Mouse (Mus musculus) lung, postnatal 0 days (tissue): ENCODE data around the gene Magix.

ENCODE experiments used
- CTCF ChIP-seq: IDR thresholded peaks from 2 replicates; pipeline ENCODE4 v1.5.1; 2016; ENCODE audit warnings: antibody characterized with exemption, mild to moderate bottlenecking
- EP300 ChIP-seq: IDR thresholded peaks from 2 replicates; pipeline ENCODE4 v1.6.1; 2016; ENCODE audit warnings: antibody characterized with exemption, mild to moderate bottlenecking, control low read depth

DNA sequence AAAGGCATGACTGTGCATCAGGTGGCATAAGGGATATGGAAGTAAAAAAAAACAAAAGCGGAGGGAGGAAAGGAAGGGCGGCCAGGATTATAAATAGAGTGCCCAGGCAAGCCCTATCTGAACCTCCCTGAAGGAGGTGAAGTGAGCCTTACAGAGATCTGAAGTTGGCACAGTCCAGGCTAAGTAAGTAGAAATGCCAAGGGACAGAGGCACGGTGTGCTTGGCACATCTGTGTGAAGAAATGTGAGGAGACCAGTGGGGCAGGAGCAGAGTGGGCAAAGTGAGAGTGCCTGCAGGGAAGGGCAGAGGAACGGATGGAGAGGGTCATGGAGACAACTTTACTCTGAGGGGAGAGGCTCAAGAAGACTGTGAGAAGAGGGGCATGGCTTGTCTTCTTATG lies 20.0 kb downstream of the Magix start:
- TF ChIP-seq CTCF (no peak), EP300 (no peak)
